Mouse (Mus musculus) lung, embryonic 14.5 days (tissue): ENCODE results near the gene Lef1. TPM values are rescaled to one million over a fixed set of nuclear protein-coding genes. Genes with fewer than 3 reads are reported as not detected.

ENCODE experiments used
- ATAC-seq: fragments of 200-750 bp; cut with Nextera tagmentation; 2 replicates; pipeline ENCODE4 v1.8.0; 2017; ENCODE audit warnings: mild to moderate bottlenecking, moderate TSS enrichment, moderate library complexity; ENCODE audit not compliant: insufficient read depth
- DNase-seq: peaks from one replicate; pipeline ENCODE4 v3.0.0-alpha.2; 2015
- H3K27ac ChIP-seq: fragments of 300-500 bp; sonication (generic); 2 replicates; pipeline ENCODE4 v1.5.1; 2014; ENCODE audit warnings: low read depth, mild to moderate bottlenecking, moderate library complexity
- H3K27me3 ChIP-seq: fragments of 300-500 bp; sonication (generic); 2 replicates; pipeline ENCODE4 v1.6.1; 2014; ENCODE audit warnings: low read length, control low read depth; ENCODE audit not compliant: insufficient read depth
- H3K36me3 ChIP-seq: fragments of 300-500 bp; sonication (generic); 2 replicates; pipeline ENCODE4 v1.6.1; 2014; ENCODE audit warnings: control low read depth; ENCODE audit not compliant: insufficient read depth
- H3K4me1 ChIP-seq: fragments of 300-500 bp; sonication (generic); 2 replicates; pipeline ENCODE4 v1.6.1; 2014; ENCODE audit warnings: antibody characterized with exemption, control low read depth; ENCODE audit not compliant: insufficient read depth
- H3K4me2 ChIP-seq: fragments of 300-500 bp; sonication (generic); 2 replicates; pipeline ENCODE4 v1.6.1; 2014; ENCODE audit warnings: mild to moderate bottlenecking
- H3K4me3 ChIP-seq: fragments of 300-500 bp; sonication (generic); 2 replicates; pipeline ENCODE4 v1.5.1; 2014; ENCODE audit warnings: low read depth, low read length
- H3K9ac ChIP-seq: fragments of 300-500 bp; sonication (generic); 2 replicates; pipeline ENCODE4 v1.6.1; 2014
- H3K9me3 ChIP-seq: fragments of 300-500 bp; sonication (generic); 2 replicates; pipeline ENCODE4 v1.6.1; 2016; ENCODE audit warnings: low read depth, low read length, control low read depth
- CTCF ChIP-seq: IDR thresholded peaks from 2 replicates; pipeline ENCODE4 v1.5.1; 2016; ENCODE audit warnings: antibody characterized with exemption, low read depth
- WGBS: fragments of 180-500 bp; shearing (Covaris S2); extraction: QIAGEN DNeasy Blood & Tissue Kit; methylation state at CpG from one replicate; pipeline ENCODE4 v1.1.7; 2014; 5-methylcytosine and 5-hydroxymethylcytosine counted together
- polyA plus RNA-seq: library from polyadenylated mRNA; unstranded; fragments of >200 nt; fragmentation: Nextera tagmentation; extraction: Ambion mirVana; gene quantifications from 2 replicates; pipeline ENCODE4 v1.2.1, GENCODE M21; 2014

Lef1 gene
- polyA plus RNA-seq, 1 experiment from 2014 or later, result 32.7 TPM

DNA sequence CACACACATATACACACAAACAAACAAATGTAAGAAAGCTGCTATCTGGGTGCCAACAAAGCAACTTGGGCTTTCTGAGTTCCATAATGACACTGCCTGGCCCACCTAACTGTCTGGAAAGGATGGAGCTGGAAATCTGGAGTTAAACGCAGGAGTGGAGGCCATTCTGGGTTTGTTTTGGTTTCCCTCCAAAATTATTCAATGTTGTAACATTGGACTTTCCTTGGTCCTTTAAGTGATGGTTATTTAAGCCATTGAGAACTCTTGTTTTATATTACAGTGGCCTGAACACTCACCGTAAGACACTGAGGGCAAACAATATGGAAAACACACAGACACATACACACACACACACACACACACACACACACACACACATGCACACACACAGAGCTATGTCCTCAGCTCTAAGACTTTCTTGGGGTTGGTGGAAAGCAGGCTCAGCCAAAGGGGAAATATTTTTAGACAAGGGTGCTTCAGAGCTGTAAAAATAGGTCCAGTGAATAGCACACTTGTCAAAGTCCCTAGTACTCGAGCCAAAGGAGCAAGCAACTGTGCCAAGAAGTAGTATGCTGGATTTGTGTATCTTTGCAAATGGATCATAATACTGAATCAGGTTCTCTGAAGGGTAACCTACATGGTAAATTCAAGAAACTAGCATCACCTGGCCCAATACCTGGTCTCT is 156.2 kb downstream of the Lef1 start:
- Histone ChIP-seq H3K4me1 (peaks cover 2% of the 10 kb centered on the region), H3K9ac (no peak overlapping the region), H3K27me3 (no peaks in the 10 kb centered on the region), H3K9me3 (no peaks in the 10 kb centered on the region; the same call in 1 of the 2 replicates), H3K4me3 (no peak overlapping the region), H3K27ac (no peak overlapping the region), H3K4me2 (no peak overlapping the region), H3K36me3 (peaks cover 8% of the 10 kb centered on the region)
- DNase-seq, result peak; percentile 21
- no peak for ATAC-seq
- WGBS, result 61% methylated on average over 3 of the region's 3 CpGs
- TF ChIP-seq CTCF, result no peak

DNA sequence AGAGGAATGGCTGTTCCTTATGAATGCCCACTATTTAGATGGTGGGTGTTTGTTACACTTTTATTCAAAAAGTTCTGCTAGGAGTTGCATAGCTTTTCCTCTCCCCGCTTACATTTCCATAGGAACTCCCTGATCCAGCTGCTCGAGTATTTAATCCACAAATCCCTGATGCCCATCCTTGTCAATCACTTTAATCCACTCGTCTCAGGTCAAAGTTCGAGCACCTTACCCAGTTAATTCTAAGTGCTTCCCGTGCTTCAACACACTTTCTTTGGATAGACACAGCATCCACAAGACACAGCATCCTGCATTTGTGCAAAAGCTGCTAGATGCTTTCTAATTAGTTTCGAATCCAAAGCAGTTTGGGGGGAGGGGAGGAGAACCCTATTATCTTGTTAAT is 160.1 kb downstream of the Lef1 start:
- no peaks in the 10 kb centered on the region for H3K27me3 ChIP-seq
- DNase-seq, result no peak
- peaks cover 2% of the 10 kb centered on the region for H3K4me1 ChIP-seq
- peak overlapping the region; percentile 63; the same call in 1 of the 2 replicates for H3K9ac ChIP-seq
- ATAC-seq, result no peak
- H3K9me3 ChIP-seq, result no peaks in the 10 kb centered on the region
- TF ChIP-seq CTCF, result no peak
- 52% methylated on average over 6 of the region's 6 CpGs for WGBS
- H3K4me3 ChIP-seq, result peak overlapping the region; percentile 69
- peak overlapping the region; percentile 85 for H3K4me2 ChIP-seq
- H3K36me3 ChIP-seq, result peaks cover 4% of the 10 kb centered on the region; the same call in 1 of the 2 replicates
- H3K27ac ChIP-seq, result no peak overlapping the region

DNA sequence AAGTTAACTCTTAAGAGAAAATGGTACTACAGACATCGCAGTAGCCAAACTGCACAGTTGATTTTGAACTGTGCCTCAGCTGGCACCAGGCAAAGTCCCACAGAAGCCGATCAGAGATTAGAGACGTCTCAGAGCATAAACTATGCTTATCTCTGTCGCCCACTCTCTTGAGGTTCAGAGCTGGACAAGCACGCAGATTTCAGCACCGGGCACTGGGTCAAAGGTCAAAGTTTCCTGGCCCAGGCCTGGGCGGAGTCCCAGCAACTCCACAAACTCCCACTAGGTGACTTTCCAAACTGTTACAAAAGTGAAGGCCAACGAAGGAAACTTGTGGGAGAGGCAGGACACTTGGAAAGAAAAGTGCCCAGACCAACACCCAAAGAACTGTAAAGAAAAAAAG is 160.9 kb downstream of the Lef1 start:
- WGBS, result 4% methylated on average over 8 of the region's 8 CpGs
- Histone ChIP-seq H3K36me3 (peaks cover 4% of the 10 kb centered on the region; the same call in 1 of the 2 replicates), H3K9ac (peak overlapping the region; percentile 63), H3K27ac (peak overlapping the region; percentile 74), H3K9me3 (no peaks in the 10 kb centered on the region), H3K4me3 (peak overlapping the region; percentile 69), H3K4me2 (peak overlapping the region; percentile 85), H3K27me3 (no peaks in the 10 kb centered on the region), H3K4me1 (peaks cover 2% of the 10 kb centered on the region)
- DNase-seq (peak; percentile 79), ATAC-seq (peak; percentile 31)
- TF ChIP-seq CTCF, result peak; percentile 48; the same call in 1 of the 2 replicates

DNA sequence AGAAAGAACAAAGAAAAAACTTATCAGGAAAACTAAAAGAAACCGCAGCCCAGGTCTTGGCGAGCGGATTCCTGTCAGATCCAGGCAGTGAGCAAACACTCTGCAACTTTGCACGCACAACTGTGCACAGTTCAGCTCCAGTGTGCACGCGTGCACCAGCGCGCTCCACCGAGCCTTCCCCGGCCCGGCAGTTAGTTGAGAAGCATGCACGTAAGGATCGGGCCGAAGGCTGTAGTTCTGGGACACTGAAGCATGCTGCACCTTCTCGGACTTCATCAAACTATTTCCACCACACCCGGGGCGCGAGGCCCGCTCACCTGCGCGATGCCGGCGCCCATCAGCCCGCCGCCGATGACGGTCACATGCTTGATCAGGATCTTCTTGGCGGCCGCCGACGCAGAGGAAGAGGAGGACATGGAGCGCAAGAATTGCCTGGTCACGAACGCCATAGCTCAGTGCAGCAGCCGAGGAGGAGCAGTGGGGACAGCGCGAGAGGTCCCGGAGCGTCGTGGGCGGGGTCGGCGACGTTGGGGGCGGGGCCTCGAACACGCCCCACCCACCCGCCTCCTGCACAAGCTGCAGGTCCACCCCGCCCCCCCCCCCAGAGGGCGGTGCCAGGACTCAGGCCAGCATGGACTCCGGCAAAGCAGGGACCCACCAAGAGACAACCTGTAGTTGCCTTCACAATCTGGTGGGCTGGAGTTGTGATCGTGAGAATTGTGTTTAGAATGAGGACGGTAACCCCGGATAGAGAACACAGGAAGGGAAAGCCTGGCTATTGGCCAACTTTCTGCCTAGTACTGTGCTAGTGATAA is 161.5 kb downstream of the Lef1 start, which contains the start of gene Hadh:
TSS of gene Hadh (minus strand) at position 543 of the 815 bp plus-strand sequence.
- Histone ChIP-seq H3K9ac (peak within 1 kb of the TSS; percentile 63), H3K27ac (peak within 1 kb of the TSS; percentile 77), H3K36me3 (peaks cover 4% of the 10 kb centered on the region; the same call in 1 of the 2 replicates), H3K27me3 (no peaks in the 10 kb centered on the region), H3K4me1 (peaks cover 2% of the 10 kb centered on the region), H3K4me2 (peak within 1 kb of the TSS; percentile 85), H3K4me3 (peak within 1 kb of the TSS; percentile 69), H3K9me3 (no peaks in the 10 kb centered on the region)
- WGBS, result under 1% methylated on average over 51 of the region's 54 CpGs
- peak; percentile 93 for ATAC-seq
- no peak for TF ChIP-seq CTCF
- DNase-seq, result peak; percentile 94

DNA sequence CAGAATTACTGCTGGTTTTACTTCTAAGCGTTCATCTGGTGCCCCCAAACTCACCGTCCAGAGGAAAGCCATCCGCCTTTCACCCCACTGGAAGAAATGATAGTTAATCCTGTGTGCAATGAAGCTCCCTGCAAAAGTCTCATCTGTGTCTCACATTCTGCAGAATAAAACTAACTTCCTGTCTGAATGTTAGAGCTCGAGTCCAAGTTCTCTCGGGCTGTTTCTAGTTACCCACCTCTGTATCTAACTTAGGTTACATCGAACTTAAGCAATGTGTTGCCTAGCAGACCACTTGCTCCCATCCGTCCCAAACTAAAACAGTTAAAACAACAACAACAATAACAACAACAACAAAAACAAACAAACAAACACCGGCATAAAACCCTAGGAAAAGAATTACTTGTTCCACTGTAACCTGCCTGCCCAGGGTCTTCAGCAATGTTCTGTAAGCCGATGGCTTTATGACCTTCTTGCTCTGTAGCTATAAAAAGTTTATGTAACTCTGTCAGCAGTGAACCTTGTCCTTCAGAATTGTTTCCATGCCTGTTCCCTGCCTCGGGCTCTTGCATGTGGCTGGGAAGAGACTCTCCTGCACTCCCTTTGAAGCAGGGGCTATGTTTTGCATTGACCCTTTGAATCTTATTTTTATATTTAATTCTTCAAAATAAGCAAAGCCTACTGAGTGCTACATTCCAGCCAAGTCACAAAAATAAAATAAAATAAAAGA is 162.3 kb downstream of the Lef1 start:
- Histone ChIP-seq H3K9me3 (no peaks in the 10 kb centered on the region), H3K27ac (peak overlapping the region; percentile 77; the same call in 1 of the 2 replicates), H3K4me3 (peak overlapping the region; percentile 69), H3K36me3 (no peaks in the 10 kb centered on the region), H3K27me3 (no peaks in the 10 kb centered on the region), H3K4me2 (peak overlapping the region; percentile 85), H3K9ac (peak overlapping the region; percentile 35), H3K4me1 (peaks cover 2% of the 10 kb centered on the region)
- no peak for TF ChIP-seq CTCF
- WGBS, result 24% methylated on average over 10 of the region's 10 CpGs
- ATAC-seq (peak; percentile 9; the same call in 1 of the 2 replicates), DNase-seq (no peak)

Other genes starting within 250 kb of the Lef1 start
- 113 and 115 TPM in 2 replicates for gene Hadh, start 161.6 kb downstream of the Lef1 start, polyA plus RNA-seq
- gene Cyp2u1, start 192.8 kb downstream of the Lef1 start, polyA plus RNA-seq, result 1.9 TPM in 2 replicates